30 mouse cellular contexts compared by ENCODE assay signal in the genomic region with DNA sequence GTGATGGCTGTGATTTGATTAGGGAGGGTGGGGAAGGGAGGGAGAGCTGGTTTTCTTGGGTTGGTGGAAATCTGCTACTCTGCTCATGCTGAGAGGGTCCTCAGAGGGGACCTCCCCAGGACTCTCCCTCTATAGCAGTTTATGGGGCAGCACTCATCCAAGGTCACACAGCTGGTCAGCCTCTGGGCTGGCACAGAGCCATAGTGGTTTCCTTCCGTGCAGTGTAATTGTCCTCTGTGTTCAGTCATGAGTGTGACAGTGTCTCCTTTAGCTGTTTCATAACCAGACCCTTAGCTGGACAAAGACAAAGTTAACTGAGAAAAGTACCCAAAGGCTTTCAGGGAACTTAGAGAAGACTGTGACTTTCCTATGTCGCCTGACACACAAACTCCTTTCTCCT.
DNase-seq lines count a peak whose midpoint lies in the region; ATAC-seq and TF ChIP-seq lines count a peak whose summit lies in the region.
"Had no signal": no experiment of that assay in that cellular context is flagged by ENCODE, and none has a peak within 500 bp of the region (broad histone marks: within the 10 kb centered on the region; RNA-seq: fewer than 3 reads in every experiment).

No protein-coding gene starts in this region.

- WGBS in heart, embryonic 10.5 days: 69% methylated on average over 2 of the region's 2 CpGs
- 51% methylated on average over 2 of the region's 2 CpGs for WGBS in kidney, adult 2 months
- WGBS in kidney, embryonic 16.5 days: 69% methylated on average over 2 of the region's 2 CpGs
- 79% methylated on average over 2 of the region's 2 CpGs for WGBS in kidney, embryonic 15.5 days

- H3K4me2 ChIP-seq in kidney, embryonic 16.5 days (replicated peaks; ENCODE audit: low read depth, low read length): no peak overlapping the region
- no peak overlapping the region for H3K4me2 ChIP-seq in kidney, embryonic 15.5 days
- H3K4me2 ChIP-seq: embryonic facial prominence, embryonic 13.5 days; embryonic facial prominence, embryonic 15.5 days; forebrain, embryonic 12.5 days had no signal

- ATAC-seq in kidney, embryonic 16.5 days (ENCODE audit: low FRiP score, low TSS enrichment): no peak
- no peak for ATAC-seq in kidney, embryonic 15.5 days (replicated peaks; ENCODE audit: low FRiP score)
- ATAC-seq: activated CD4-positive, CD25-positive, alpha-beta regulatory T cell, adult 4 months; CD4-positive, CD25-positive, alpha-beta regulatory T cell, adult 4 months; forebrain, embryonic 14.5 days; forebrain, embryonic 16.5 days; Patski had no signal

- no peaks in the 10 kb centered on the region for H3K4me1 ChIP-seq in heart, embryonic 10.5 days
- no peaks in the 10 kb centered on the region for H3K4me1 ChIP-seq in kidney, adult 2 months (ENCODE audit: control insufficient read depth, insufficient read depth, low read length)
- no peaks in the 10 kb centered on the region for H3K4me1 ChIP-seq in kidney, embryonic 16.5 days (ENCODE audit: insufficient read depth, low read length)
- no peaks in the 10 kb centered on the region for H3K4me1 ChIP-seq in kidney, embryonic 15.5 days
- H3K4me1 ChIP-seq in brown adipose tissue, adult 24 weeks (ENCODE audit: control insufficient read depth, insufficient read depth, insufficient read length, low read length): peaks cover 4% of the 10 kb centered on the region; the same call in 1 of the 2 replicates
- H3K4me1 ChIP-seq: embryonic facial prominence, embryonic 13.5 days; embryonic facial prominence, embryonic 15.5 days; forebrain, embryonic 12.5 days had no signal

- DNase-seq in heart, adult 11 months: peak; percentile 91
- DNase-seq in heart, embryonic 10.5 days (ENCODE audit: low spot score): no peak
- peak; percentile 59 for DNase-seq in kidney, adult 2 months
- DNase-seq in kidney, postnatal 25 days: peak; percentile 58 to 59
- DNase-seq in lung, postnatal 36 days: no peak
- DNase-seq: adrenal gland, postnatal 10 days; adrenal gland, postnatal 25 days; B cell, adult 2 months; cerebellum, adult 11 months; cerebellum, adult 18-20 months; cerebellum, adult 8-10 months; cerebellum, adult 9-11 months; cerebellum, postnatal 14 days; cerebellum, postnatal 36 days; embryo, embryonic 11 days had no signal

- H3K9me3 ChIP-seq in heart, embryonic 10.5 days: no peaks in the 10 kb centered on the region
- no peaks in the 10 kb centered on the region for H3K9me3 ChIP-seq in kidney, embryonic 16.5 days (ENCODE audit: low read length)
- H3K9me3 ChIP-seq in kidney, embryonic 15.5 days (replicated peaks): no peaks in the 10 kb centered on the region
- H3K9me3 ChIP-seq: embryonic facial prominence, embryonic 13.5 days; embryonic facial prominence, embryonic 15.5 days; forebrain, embryonic 10.5 days; forebrain, embryonic 12.5 days; G1E had no signal

- H3K27ac ChIP-seq in heart, embryonic 10.5 days: no peak overlapping the region
- no peak overlapping the region for H3K27ac ChIP-seq in kidney, adult 2 months (ENCODE audit: insufficient read depth, low read depth, low read length)
- no peak overlapping the region for H3K27ac ChIP-seq in kidney, embryonic 16.5 days (ENCODE audit: low read length)
- no peak overlapping the region for H3K27ac ChIP-seq in kidney, embryonic 15.5 days
- H3K27ac ChIP-seq in brown adipose tissue, adult 24 weeks (replicated peaks; ENCODE audit: low read depth, low read length): peak overlapping the region; percentile 15; the same call in 1 of the 2 replicates
- H3K27ac ChIP-seq: embryonic facial prominence, embryonic 13.5 days; embryonic facial prominence, embryonic 15.5 days; forebrain, embryonic 10.5 days; forebrain, embryonic 12.5 days had no signal

- TF ChIP-seq CTCF in kidney, adult 2 months (conservative IDR thresholded peaks at IDR 0.05; ENCODE audit: insufficient read depth, insufficient read length, low read depth, low read length): no peak

- no peaks in the 10 kb centered on the region for H3K36me3 ChIP-seq in heart, embryonic 10.5 days
- H3K36me3 ChIP-seq in kidney, adult 2 months (ENCODE audit: control insufficient read depth, insufficient read depth, low read length): no peaks in the 10 kb centered on the region
- H3K36me3 ChIP-seq in kidney, embryonic 16.5 days (ENCODE audit: insufficient read depth, low read length): no peaks in the 10 kb centered on the region
- H3K36me3 ChIP-seq in kidney, embryonic 15.5 days: no peaks in the 10 kb centered on the region
- H3K36me3 ChIP-seq: embryonic facial prominence, embryonic 13.5 days; embryonic facial prominence, embryonic 15.5 days; forebrain, embryonic 10.5 days; forebrain, embryonic 12.5 days had no signal

- no peaks in the 10 kb centered on the region for H3K27me3 ChIP-seq in heart, embryonic 10.5 days (ENCODE audit: insufficient read depth, poor library complexity, severe bottlenecking)
- no peaks in the 10 kb centered on the region for H3K27me3 ChIP-seq in kidney, adult 2 months (replicated peaks; ENCODE audit: control insufficient read depth, insufficient read depth, low read length)
- no peaks in the 10 kb centered on the region for H3K27me3 ChIP-seq in kidney, embryonic 16.5 days (ENCODE audit: insufficient read depth, low read length)
- no peaks in the 10 kb centered on the region for H3K27me3 ChIP-seq in kidney, embryonic 15.5 days
- H3K27me3 ChIP-seq: CH12.LX; embryonic facial prominence, embryonic 13.5 days; embryonic facial prominence, embryonic 15.5 days; forebrain, embryonic 12.5 days; Patski had no signal

- H3K4me3 ChIP-seq in heart, embryonic 10.5 days: no peak overlapping the region
- no peak overlapping the region for H3K4me3 ChIP-seq in kidney, adult 2 months (ENCODE audit: insufficient read depth, low read depth, low read length)
- no peak overlapping the region for H3K4me3 ChIP-seq in kidney, embryonic 16.5 days (ENCODE audit: low read length)
- no peak overlapping the region for H3K4me3 ChIP-seq in kidney, embryonic 15.5 days (replicated peaks)
- no peak overlapping the region for H3K4me3 ChIP-seq in brown adipose tissue, adult 24 weeks (ENCODE audit: insufficient read depth, low read depth, low read length)
- H3K4me3 ChIP-seq: embryonic facial prominence, embryonic 13.5 days; embryonic facial prominence, embryonic 15.5 days; erythroblast, embryonic 14.5 days; forebrain, embryonic 10.5 days; forebrain, embryonic 12.5 days had no signal

- no peak overlapping the region for H3K9ac ChIP-seq in kidney, embryonic 16.5 days (replicated peaks; ENCODE audit: low read length)
- no peak overlapping the region for H3K9ac ChIP-seq in kidney, embryonic 15.5 days
- H3K9ac ChIP-seq: embryonic facial prominence, embryonic 13.5 days; embryonic facial prominence, embryonic 15.5 days; forebrain, embryonic 12.5 days had no signal

- no peak for TF ChIP-seq POLR2A in kidney, adult 2 months (IDR thresholded peaks at IDR 0.05; ENCODE audit: low read depth, low read length)

Comparison
In these comparisons a context has a peak if more than half of its experiments do, and no peak if none do; other contexts are left out.
1. DNase-seq: peak in heart, adult 11 months (single experiment), kidney, adult 2 months (single experiment) and kidney, postnatal 25 days (2 of 2); none in heart, embryonic 10.5 days (single experiment) and lung, postnatal 36 days (single experiment).